Mouse (Mus musculus) liver, embryonic 14.5 days (tissue): ENCODE data around the gene Xkrx. TPM values are rescaled to one million over a fixed set of nuclear protein-coding genes. Genes with fewer than 3 reads are reported as not detected.
A peak's percentile ranks its signal among the peaks of the same experiment; 100 is the strongest.

ENCODE experiments used
- ATAC-seq: fragments of 200-750 bp; cut with Nextera tagmentation; 2 replicates; pipeline ENCODE4 v1.8.0; 2017; ENCODE audit warnings: moderate number of reproducible peaks, mild to moderate bottlenecking, moderate library complexity; ENCODE audit not compliant: insufficient read depth
- DNase-seq, 3 experiments: peaks; one replicate each; pipeline ENCODE4 v3.0.0-alpha.2; 2012 to 2013; ENCODE audit warnings: low read depth in 3 of 3, low spot score in 3 of 3
- H3K27ac ChIP-seq: fragments of 300-500 bp; sonication (generic); 2 replicates; pipeline ENCODE4 v1.5.1; 2014; ENCODE audit warnings: moderate library complexity, mild to moderate bottlenecking, control low read depth, inconsistent platforms
- H3K27me3 ChIP-seq: fragments of 300-500 bp; sonication (generic); 2 replicates; pipeline ENCODE4 v1.6.1; 2014; ENCODE audit warnings: mild to moderate bottlenecking, low read length, moderate library complexity; ENCODE audit not compliant: control insufficient read depth, insufficient read depth
- H3K36me3 ChIP-seq: fragments of 300-500 bp; sonication (generic); replicated peaks from 2 replicates; pipeline ENCODE4 v1.6.1; 2014; ENCODE audit warnings: low read depth; ENCODE audit not compliant: control insufficient read depth, insufficient read depth
- H3K4me1 ChIP-seq, 2 experiments: fragments of 200-500 bp in 1 of 2; fragments of 300-500 bp in 1 of 2; sonication (generic) in 1 of 2; replicated peaks; 2 replicates each; pipeline ENCODE4 v1.6.1; 2012 to 2014; ENCODE audit warnings: antibody characterized with exemption in 1 of 2, inconsistent platforms in 1 of 2, low read length in 1 of 2; ENCODE audit not compliant: control insufficient read depth in 2 of 2, insufficient read depth in 2 of 2
- H3K4me2 ChIP-seq: fragments of 300-500 bp; sonication (generic); 2 replicates; pipeline ENCODE4 v1.6.1; 2014; ENCODE audit warnings: low read depth, mild to moderate bottlenecking, control low read depth, moderate library complexity
- H3K4me3 ChIP-seq, 2 experiments: fragments of 200-500 bp in 1 of 2; fragments of 300-500 bp in 1 of 2; sonication (generic) in 1 of 2; 2 replicates each; pipeline ENCODE4 v1.5.1; 2012 to 2014; ENCODE audit warnings: low read depth in 2 of 2, low read length in 2 of 2, mild to moderate bottlenecking in 2 of 2, control low read depth in 1 of 2, inconsistent platforms in 1 of 2, moderate library complexity in 1 of 2; ENCODE audit not compliant: insufficient read depth in 1 of 2
- H3K9ac ChIP-seq: fragments of 300-500 bp; sonication (generic); replicated peaks from 2 replicates; pipeline ENCODE4 v1.6.1; 2014; ENCODE audit warnings: mild to moderate bottlenecking, control low read depth, moderate library complexity
- H3K9me3 ChIP-seq: fragments of 300-500 bp; sonication (generic); 2 replicates; pipeline ENCODE4 v1.6.1; 2016; ENCODE audit warnings: low read length, mixed read lengths; ENCODE audit not compliant: control insufficient read depth
- CTCF ChIP-seq: IDR thresholded peaks from 2 replicates; pipeline ENCODE4 v1.5.1; 2016; ENCODE audit warnings: antibody characterized with exemption, low read depth, control low read depth
- EP300 ChIP-seq: IDR thresholded peaks from 2 replicates; pipeline ENCODE4 v1.6.1; 2016; ENCODE audit warnings: antibody characterized with exemption, low read depth
- WGBS: fragments of 180-500 bp; shearing (Covaris S2); extraction: QIAGEN DNeasy Blood & Tissue Kit; methylation state at CpG from one replicate; pipeline ENCODE4 v1.1.7; 2014; ENCODE audit not compliant: insufficient replicate concordance; 5-methylcytosine and 5-hydroxymethylcytosine counted together
- polyA plus RNA-seq, 2 experiments: library from polyadenylated mRNA; depleted of rRNA in 1 of 2; stranded (reverse) in 1 of 2; unstranded in 1 of 2; fragments of >200 nt; fragmentation: Nextera tagmentation in 1 of 2; extraction: Ambion mirVana in 1 of 2; gene quantifications; 2 replicates each; pipeline versions ENCODE4 v1.2.1 to v1.2.3; 2012 to 2014

Gene Xkrx
- polyA plus RNA-seq, 2 experiments, result 0.03 TPM; not detected in 1

- DNase-seq (peak in 1 of 3 experiments; percentile 2), ATAC-seq (peak; percentile 50; the same call in 1 of the 2 replicates)
- Histone ChIP-seq H3K27ac (no peak overlapping the region), H3K4me3 (no peak overlapping the region), H3K4me1 (no peaks in the 10 kb centered on the region), H3K27me3 (no peaks in the 10 kb centered on the region), H3K9me3 (no peaks in the 10 kb centered on the region), H3K4me2 (no peak overlapping the region), H3K9ac (no peak overlapping the region), H3K36me3 (no peaks in the 10 kb centered on the region)
- no peak for TF ChIP-seq CTCF
- peak; percentile 42; the same call in 1 of the 2 replicates for TF ChIP-seq EP300
- 22% methylated on average over 4 of the region's 4 CpGs for WGBS
Observed at GRCm38 (mm10) chrX:134141986-134142385, 19.9 kb downstream of the Xkrx start.

GRCm38 (mm10) chrX:134141551-134141950, 20.3 kb downstream of the Xkrx start:
- 60% methylated on average over 1 of the region's 1 CpGs for WGBS

GRCm38 (mm10) chrX:134140024-134140423, 21.9 kb downstream of the Xkrx start:
- no peak overlapping the region for H3K4me2 ChIP-seq
- H3K36me3 ChIP-seq, result no peaks in the 10 kb centered on the region
- H3K27me3 ChIP-seq, result no peaks in the 10 kb centered on the region
- WGBS, result 58% methylated on average over 6 of the region's 6 CpGs
- H3K9ac ChIP-seq, result no peak overlapping the region
- ATAC-seq, result no peak
- no peak overlapping the region for H3K27ac ChIP-seq
- H3K9me3 ChIP-seq, result no peaks in the 10 kb centered on the region
- no peak overlapping the region for H3K4me3 ChIP-seq
- DNase-seq, result no peak
- H3K4me1 ChIP-seq, result no peaks in the 10 kb centered on the region
- TF ChIP-seq EP300 (no peak), CTCF (no peak)

More at GRCm38 (mm10) chrX:134141551-134141950, 20.3 kb downstream of the Xkrx start:
- Histone ChIP-seq H3K9ac (no peak overlapping the region), H3K27ac (no peak overlapping the region), H3K9me3 (no peaks in the 10 kb centered on the region), H3K4me1 (no peaks in the 10 kb centered on the region), H3K36me3 (no peaks in the 10 kb centered on the region), H3K27me3 (no peaks in the 10 kb centered on the region), H3K4me2 (no peak overlapping the region), H3K4me3 (no peak overlapping the region)
- ATAC-seq, result no peak
- DNase-seq, result no peak
- TF ChIP-seq CTCF, result no peak
- TF ChIP-seq EP300, result no peak

- DNase-seq (no peak), ATAC-seq (no peak)
- TF ChIP-seq CTCF (peak; percentile 38), EP300 (no peak)
- no peaks in the 10 kb centered on the region for H3K9me3 ChIP-seq
- H3K27me3 ChIP-seq, result no peaks in the 10 kb centered on the region
- no peak overlapping the region for H3K4me3 ChIP-seq
- H3K27ac ChIP-seq, result no peak overlapping the region
- no peaks in the 10 kb centered on the region for H3K36me3 ChIP-seq
- H3K9ac ChIP-seq, result no peak overlapping the region
- H3K4me1 ChIP-seq, result no peaks in the 10 kb centered on the region
- H3K4me2 ChIP-seq, result no peak overlapping the region
- 25% methylated on average over 3 of the region's 3 CpGs for WGBS
Observed at GRCm38 (mm10) chrX:134133821-134134220, 28.1 kb downstream of the Xkrx start.

- H3K27me3 ChIP-seq, result no peaks in the 10 kb centered on the region
- H3K9ac ChIP-seq, result no peak overlapping the region
- H3K9me3 ChIP-seq, result no peaks in the 10 kb centered on the region
- no peak overlapping the region for H3K4me3 ChIP-seq
- DNase-seq, result no peak
- H3K27ac ChIP-seq, result no peak overlapping the region
- WGBS, result 27% methylated on average over 5 of the region's 5 CpGs
- no peak overlapping the region for H3K4me2 ChIP-seq
- no peaks in the 10 kb centered on the region for H3K4me1 ChIP-seq
- TF ChIP-seq CTCF, result no peak
- TF ChIP-seq EP300, result no peak
- no peak for ATAC-seq
- H3K36me3 ChIP-seq, result no peaks in the 10 kb centered on the region
Observed at GRCm38 (mm10) chrX:134132295-134132694, 29.6 kb downstream of the Xkrx start.

GRCm38 (mm10) chrX:134128549-134128948, 33.3 kb downstream of the Xkrx start:
- Histone ChIP-seq H3K9me3 (no peaks in the 10 kb centered on the region), H3K27me3 (no peaks in the 10 kb centered on the region), H3K9ac (no peak overlapping the region), H3K27ac (no peak overlapping the region), H3K4me1 (no peaks in the 10 kb centered on the region), H3K4me3 (no peak overlapping the region), H3K36me3 (no peaks in the 10 kb centered on the region), H3K4me2 (no peak overlapping the region)
- ATAC-seq (no peak), DNase-seq (no peak)
- TF ChIP-seq CTCF (no peak), EP300 (no peak)
- WGBS, result 47% methylated on average over 3 of the region's 3 CpGs
